Mouse (Mus musculus): ENCODE results near the gene Gm28635. TPM values are rescaled to one million over a fixed set of nuclear protein-coding genes. Genes with fewer than 3 reads are reported as not detected.
"Not testable (repeated sequence)": the region's sequence is repeated elsewhere in the genome, so short reads cannot be mapped to it uniquely, and the experiment has no call there.

The Gm28635 gene
- polyA plus RNA-seq, 1 experiment from 2014 or later: not detected

- no peaks in the 10 kb centered on the region for H3K27me3 ChIP-seq
- ATAC-seq (no peak), DNase-seq (ENCODE audit: low read depth, low spot score) (no peak)
- TF ChIP-seq CTCF (IDR thresholded peaks at IDR 0.05): no peak
- in situ Hi-C loops (cut with MboI; ENCODE audit: low pct_unique_long_range_greater_than_20kb): no loop called here
- CTCF ChIA-PET: interaction anchor here (1.3 kb wide), 1 partner anchor 9 kb away, joined by 3 read pairs; no protein-coding TSS in a partner anchor
- POLR2A ChIA-PET: no interaction called here
These were observed 12.2 kb upstream of the Gm28635 start for GRCm38 (mm10) chr2:84690050-84690449.

- ChIA-PET POLR2A (no interaction called here), CTCF (interaction anchor here (1.2 kb wide), 1 partner anchor 11 kb away, joined by 3 read pairs; no protein-coding TSS in a partner anchor)
- ATAC-seq (no peak), DNase-seq (ENCODE audit: low read depth, low spot score) (no peak)
- TF ChIP-seq CTCF (IDR thresholded peaks at IDR 0.05): no peak
- no peaks in the 10 kb centered on the region for H3K27me3 ChIP-seq
- in situ Hi-C loops (cut with MboI; ENCODE audit: low pct_unique_long_range_greater_than_20kb): no loop called here
These were observed 10.4 kb upstream of the Gm28635 start for GRCm38 (mm10) chr2:84688080-84688844.

GRCm38 (mm10) chr2:84682605-84683183, 4.9 kb upstream of the Gm28635 start:
- no peak for DNase-seq (ENCODE audit: low read depth, low spot score)
- CTCF ChIA-PET: no interaction called here
- no peaks in the 10 kb centered on the region for H3K27me3 ChIP-seq
- POLR2A ChIA-PET: no interaction called here
- in situ Hi-C loops (cut with MboI; ENCODE audit: low pct_unique_long_range_greater_than_20kb): no loop called here
- no peak for TF ChIP-seq CTCF (IDR thresholded peaks at IDR 0.05)
- ATAC-seq: no peak

GRCm38 (mm10) chr2:84679016-84679415, 1.2 kb upstream of the Gm28635 start, which contains the start of gene Tmx2:
TSS of gene Tmx2 (minus strand) at chr2:84679140.
- POLR2A ChIA-PET: no interaction called here
- ATAC-seq: no peak

GRCm38 (mm10) chr2:84677270-84677967, 422 bp downstream of the Gm28635 start:
- in situ Hi-C loops (cut with MboI; ENCODE audit: low pct_unique_long_range_greater_than_20kb): no loop called here
- DNase-seq (ENCODE audit: low read depth, low spot score) (no peak), ATAC-seq (peak; percentile 45)
- ChIA-PET POLR2A (interaction anchor here (0.7 to 0.9 kb wide), 2 partner anchors 26 to 44 kb away, joined by 3 read pairs; no protein-coding TSS in a partner anchor), CTCF (interaction anchor here (0.8 to 1.8 kb wide), 4 partner anchors 10 to 198 kb away, joined by 3 to 4 read pairs (median 3); no protein-coding TSS in a partner anchor)
- H3K27me3 ChIP-seq: no peaks in the 10 kb centered on the region
- TF ChIP-seq CTCF (IDR thresholded peaks at IDR 0.05): peak; percentile 78

More at GRCm38 (mm10) chr2:84679016-84679415, 1.2 kb upstream of the Gm28635 start, which contains the start of gene Tmx2:
- CTCF ChIA-PET: interaction anchor here (0.7 kb wide), 1 partner anchor 20 kb away, joined by 3 read pairs; no protein-coding TSS in a partner anchor
- no peak for TF ChIP-seq CTCF (IDR thresholded peaks at IDR 0.05)
- DNase-seq (ENCODE audit: low read depth, low spot score): no peak
- in situ Hi-C loops (cut with MboI; ENCODE audit: low pct_unique_long_range_greater_than_20kb): no loop called here
- no peaks in the 10 kb centered on the region for H3K27me3 ChIP-seq

GRCm38 (mm10) chr2:84671535-84671934, 6.3 kb downstream of the Gm28635 start:
- ATAC-seq; DNase-seq (ENCODE audit: low read depth, low spot score); H3K27me3 ChIP-seq; in situ Hi-C loops (cut with MboI; ENCODE audit: low pct_unique_long_range_greater_than_20kb); CTCF ChIA-PET: not testable (repeated sequence)
- POLR2A ChIA-PET: interaction anchor here (0.7 kb wide), 1 partner anchor 153 kb away, joined by 3 read pairs; no protein-coding TSS in a partner anchor

GRCm38 (mm10) chr2:84670569-84670933, 7.3 kb downstream of the Gm28635 start, which contains the start of gene Selenoh:
TSS of gene Selenoh (minus strand) at chr2:84670770.
- ChIA-PET CTCF (interaction anchor here (1.5 kb wide), 1 partner anchor 14 kb away, joined by 4 read pairs; no protein-coding TSS in a partner anchor), POLR2A (no interaction called here)
- in situ Hi-C loops (cut with MboI; ENCODE audit: low pct_unique_long_range_greater_than_20kb): no loop called here
- no peaks in the 10 kb centered on the region for H3K27me3 ChIP-seq
- TF ChIP-seq CTCF (IDR thresholded peaks at IDR 0.05): no peak
- DNase-seq (ENCODE audit: low read depth, low spot score) (no peak), ATAC-seq (peak; percentile 57)

- DNase-seq (ENCODE audit: low read depth, low spot score) (no peak), ATAC-seq (peak; percentile 52)
- in situ Hi-C loops (cut with MboI; ENCODE audit: low pct_unique_long_range_greater_than_20kb): no loop called here
- ChIA-PET CTCF (interaction anchor here (1.1 to 2.3 kb wide), 4 partner anchors 9 to 192 kb away, joined by 3 to 6 read pairs (median 4); no protein-coding TSS in a partner anchor), POLR2A (no interaction called here)
- no peak for TF ChIP-seq CTCF (IDR thresholded peaks at IDR 0.05)
- H3K27me3 ChIP-seq: no peaks in the 10 kb centered on the region
These were observed 7.8 kb downstream of the Gm28635 start for GRCm38 (mm10) chr2:84669828-84670568.

GRCm38 (mm10) chr2:84666081-84666480, 11.8 kb downstream of the Gm28635 start:
- CTCF ChIA-PET: interaction anchor here (2.7 to 3.3 kb wide), 2 partner anchors 49 to 212 kb away, joined by 7 to 18 read pairs; no protein-coding TSS in a partner anchor
- no peaks in the 10 kb centered on the region for H3K27me3 ChIP-seq
- TF ChIP-seq CTCF (IDR thresholded peaks at IDR 0.05): no peak
- in situ Hi-C loops (cut with MboI; ENCODE audit: low pct_unique_long_range_greater_than_20kb): no loop called here
- ATAC-seq: no peak
- no peak for DNase-seq (ENCODE audit: low read depth, low spot score)
- POLR2A ChIA-PET: no interaction called here

- ATAC-seq: no peak
- ChIA-PET POLR2A (no interaction called here), CTCF (interaction anchor here (1.5 to 3.8 kb wide), 3 partner anchors 20 to 56 kb away, joined by 5 to 44 read pairs (median 14); no protein-coding TSS in a partner anchor)
- TF ChIP-seq CTCF (IDR thresholded peaks at IDR 0.05): peak; percentile 71
- no peaks in the 10 kb centered on the region for H3K27me3 ChIP-seq
- DNase-seq (ENCODE audit: low read depth, low spot score): no peak
- in situ Hi-C loops (cut with MboI; ENCODE audit: low pct_unique_long_range_greater_than_20kb): loop anchor here (5.0 kb wide), 1 partner anchor 181 kb away; no protein-coding TSS in a partner anchor
These were observed 15.0 kb downstream of the Gm28635 start for GRCm38 (mm10) chr2:84662866-84663265.
